Mouse (Mus musculus) retina, embryonic 14.5 days (tissue): ENCODE measurements around the gene Gal3st2.
"Not testable (repeated sequence)": the region's sequence is repeated elsewhere in the genome, so short reads cannot be mapped to it uniquely, and the experiment has no call there.

ENCODE experiments used
- DNase-seq: peaks from one replicate; pipeline ENCODE4 v3.0.0-alpha.2; 2015; ENCODE audit warnings: low spot score

Gal3st2 gene

GRCm38 (mm10) chr1:93871594-93872105, 10.5 kb downstream of the Gal3st2 start:
- not testable (repeated sequence) for DNase-seq

- not testable (repeated sequence) for DNase-seq
Measured at GRCm38 (mm10) chr1:93874405-93874804, 13.3 kb downstream of the Gal3st2 start.

- DNase-seq, result not testable (repeated sequence)
Measured at GRCm38 (mm10) chr1:93881778-93882177, 20.7 kb downstream of the Gal3st2 start.

GRCm38 (mm10) chr1:93890936-93891335, 29.8 kb downstream of the Gal3st2 start:
- not testable (repeated sequence) for DNase-seq

GRCm38 (mm10) chr1:93897395-93897794, 36.3 kb downstream of the Gal3st2 start:
- not testable (repeated sequence) for DNase-seq

GRCm38 (mm10) chr1:93901291-93901690, 40.2 kb downstream of the Gal3st2 start:
- DNase-seq, result not testable (repeated sequence)

- not testable (repeated sequence) for DNase-seq
Measured at GRCm38 (mm10) chr1:93906690-93907089, 45.6 kb downstream of the Gal3st2 start.

GRCm38 (mm10) chr1:93908977-93909586, 48.0 kb downstream of the Gal3st2 start:
- not testable (repeated sequence) for DNase-seq

GRCm38 (mm10) chr1:93911877-93912276, 50.8 kb downstream of the Gal3st2 start:
- not testable (repeated sequence) for DNase-seq

GRCm38 (mm10) chr1:93917160-93917559, 56.1 kb downstream of the Gal3st2 start:
- DNase-seq, result not testable (repeated sequence)

GRCm38 (mm10) chr1:93918011-93918410, 56.9 kb downstream of the Gal3st2 start, which contains the start of gene Gal3st2b:
Gene Gal3st2b (plus strand): TSS chr1:93918311.
- not testable (repeated sequence) for DNase-seq

- not testable (repeated sequence) for DNase-seq
Measured at GRCm38 (mm10) chr1:93918775-93919174, 57.7 kb downstream of the Gal3st2 start.

- DNase-seq, result not testable (repeated sequence)
Measured at GRCm38 (mm10) chr1:93919321-93919720, 58.2 kb downstream of the Gal3st2 start.

GRCm38 (mm10) chr1:93922609-93923008, 61.5 kb downstream of the Gal3st2 start:
- DNase-seq, result not testable (repeated sequence)

- DNase-seq, result not testable (repeated sequence)
Measured at GRCm38 (mm10) chr1:93923098-93923497, 62.0 kb downstream of the Gal3st2 start.
